Mouse (Mus musculus) brain, embryonic 18.5 days (tissue): Measurements from ENCODE around the gene Slc3a1.
A peak's percentile ranks its signal among the peaks of the same experiment; 100 is the strongest.

ENCODE experiments used
- DNase-seq: peaks from one replicate; pipeline ENCODE4 v3.0.0-alpha.2; 2012; ENCODE audit warnings: low read depth, low spot score

The Slc3a1 gene

GRCm38 (mm10) chr17:85089011-85089410 lies 60.8 kb downstream of the Slc3a1 start:
- no peak for DNase-seq

GRCm38 (mm10) chr17:85089621-85090020 lies 61.4 kb downstream of the Slc3a1 start:
- no peak for DNase-seq

GRCm38 (mm10) chr17:85090120-85091099 lies 62.2 kb downstream of the Slc3a1 start, which contains the start of the genes Prepl and Camkmt:
Prepl (minus strand) TSS chr17:85090241.
Camkmt (plus strand) TSS chr17:85090552.
- DNase-seq = peak; percentile 94

- no peak for DNase-seq
Measured at GRCm38 (mm10) chr17:85091762-85092161, 63.6 kb downstream of the Slc3a1 start.

GRCm38 (mm10) chr17:85096396-85096795 lies 68.2 kb downstream of the Slc3a1 start:
- no peak for DNase-seq

- no peak for DNase-seq
Measured at GRCm38 (mm10) chr17:85098677-85099323, 70.6 kb downstream of the Slc3a1 start.

GRCm38 (mm10) chr17:85100232-85100631 lies 72.1 kb downstream of the Slc3a1 start:
- DNase-seq = no peak

- no peak for DNase-seq
Measured at GRCm38 (mm10) chr17:85101751-85102150, 73.6 kb downstream of the Slc3a1 start.

GRCm38 (mm10) chr17:85103310-85103709 lies 75.1 kb downstream of the Slc3a1 start:
- DNase-seq = no peak

GRCm38 (mm10) chr17:85110640-85111039 lies 82.5 kb downstream of the Slc3a1 start:
- DNase-seq = no peak

GRCm38 (mm10) chr17:85113441-85113840 lies 85.3 kb downstream of the Slc3a1 start:
- DNase-seq = no peak
